Mouse (Mus musculus) lung, adult 2 months (tissue): ENCODE results near the gene Carhsp1. TPM values are rescaled to one million over a fixed set of nuclear protein-coding genes. Genes with fewer than 3 reads are reported as not detected.
A peak's percentile ranks its signal among the peaks of the same experiment; 100 is the strongest.

ENCODE experiments used
- DNase-seq: peaks from one replicate; pipeline ENCODE4 v3.0.0; 2022
- H3K4me1 ChIP-seq: fragments of 200-500 bp; 2 replicates; pipeline ENCODE4 v1.6.1; 2011; ENCODE audit warnings: low read length; ENCODE audit not compliant: control insufficient read depth, insufficient read depth
- H3K4me3 ChIP-seq: fragments of 200-500 bp; replicated peaks from 2 replicates; pipeline ENCODE3; 2011; ENCODE audit warnings: low read depth, mild to moderate bottlenecking, control low read depth, low read length; ENCODE audit errors: extremely low read depth
- CTCF ChIP-seq: fragments of 200-500 bp; IDR thresholded peaks from 2 replicates; pipeline ENCODE4 v1.5.1; 2011; ENCODE audit warnings: mild to moderate bottlenecking, low read length, control low read depth; ENCODE audit not compliant: insufficient read depth
- POLR2A ChIP-seq: fragments of 200-500 bp; IDR thresholded peaks from 2 replicates; pipeline ENCODE4 v1.6.1; 2011; ENCODE audit warnings: low read depth, mild to moderate bottlenecking, control low read depth, low read length, borderline replicate concordance; ENCODE audit errors: extremely low read depth
- WGBS: fragments of 180-500 bp; shearing (Covaris S2); methylation state at CpG from one replicate; pipeline ENCODE4 v1.1.7; 2018; 5-methylcytosine and 5-hydroxymethylcytosine counted together
- polyA plus RNA-seq: library from polyadenylated mRNA; depleted of rRNA; stranded (reverse); fragments of >200 nt; gene quantifications from 2 replicates; pipeline ENCODE4 v1.2.3, GENCODE M21; 2012

Carhsp1 gene
- polyA plus RNA-seq, 1 experiment = 89.5 TPM

GRCm38 (mm10) chr16:8667261-8667660 lies 4.7 kb downstream of the Carhsp1 start:
- TF ChIP-seq CTCF (no peak), POLR2A (peak; percentile 43; the same call in 1 of the 2 replicates)
- no peak overlapping the region for H3K4me3 ChIP-seq
- DNase-seq = no peak
- WGBS = 31% methylated on average over 7 of the region's 7 CpGs
- H3K4me1 ChIP-seq = peaks cover 45% of the 10 kb centered on the region

- no peak overlapping the region for H3K4me3 ChIP-seq
- TF ChIP-seq POLR2A (no peak), CTCF (no peak)
- WGBS = 13% methylated on average over 2 of the region's 2 CpGs
- peaks cover 45% of the 10 kb centered on the region for H3K4me1 ChIP-seq
- DNase-seq = no peak
These were observed 5.5 kb downstream of the Carhsp1 start for GRCm38 (mm10) chr16:8666452-8666851.

- DNase-seq = no peak
- no peak for TF ChIP-seq POLR2A
- no peak for TF ChIP-seq CTCF
- WGBS = 53% methylated on average over 5 of the region's 5 CpGs
- Histone ChIP-seq H3K4me1 (peaks cover 39% of the 10 kb centered on the region), H3K4me3 (no peak overlapping the region)
These were observed 6.6 kb downstream of the Carhsp1 start for GRCm38 (mm10) chr16:8665367-8665766.

GRCm38 (mm10) chr16:8663606-8664539 lies 8.1 kb downstream of the Carhsp1 start:
- Histone ChIP-seq H3K4me3 (no peak overlapping the region), H3K4me1 (peaks cover 31% of the 10 kb centered on the region)
- TF ChIP-seq POLR2A = no peak
- no peak for DNase-seq
- 73% methylated on average over 24 of the region's 24 CpGs for WGBS

GRCm38 (mm10) chr16:8663022-8663421 lies 8.9 kb downstream of the Carhsp1 start:
- Histone ChIP-seq H3K4me3 (no peak overlapping the region), H3K4me1 (peaks cover 30% of the 10 kb centered on the region)
- 41% methylated on average over 2 of the region's 2 CpGs for WGBS

GRCm38 (mm10) chr16:8658764-8659163 lies 13.2 kb downstream of the Carhsp1 start:
- H3K4me3 ChIP-seq = no peak overlapping the region
- H3K4me1 ChIP-seq = peaks cover 7% of the 10 kb centered on the region; the same call in 1 of the 2 replicates
- TF ChIP-seq CTCF (no peak), POLR2A (no peak)
- no peak for DNase-seq
- 90% methylated on average over 4 of the region's 4 CpGs for WGBS

More at GRCm38 (mm10) chr16:8663022-8663421, 8.9 kb downstream of the Carhsp1 start:
- DNase-seq = no peak
- TF ChIP-seq POLR2A = no peak
- no peak for TF ChIP-seq CTCF

- Histone ChIP-seq H3K4me1 (peaks cover 6% of the 10 kb centered on the region; the same call in 1 of the 2 replicates), H3K4me3 (no peak overlapping the region)
- DNase-seq = no peak
- WGBS = 79% methylated on average over 4 of the region's 4 CpGs
- TF ChIP-seq POLR2A = no peak
- TF ChIP-seq CTCF = no peak
These were observed 13.6 kb downstream of the Carhsp1 start for GRCm38 (mm10) chr16:8658349-8658748.

GRCm38 (mm10) chr16:8656256-8656655 lies 15.7 kb downstream of the Carhsp1 start:
- no peak overlapping the region for H3K4me3 ChIP-seq
- 74% methylated on average over 2 of the region's 2 CpGs for WGBS
- no peaks in the 10 kb centered on the region for H3K4me1 ChIP-seq
- no peak for DNase-seq
- TF ChIP-seq POLR2A (no peak), CTCF (no peak)

GRCm38 (mm10) chr16:8655599-8655998 lies 16.4 kb downstream of the Carhsp1 start:
- no peak for DNase-seq
- H3K4me3 ChIP-seq = no peak overlapping the region
- TF ChIP-seq CTCF (0 out of 2 replicates have a peak, but pooled peaks have one; percentile 13), POLR2A (no peak)
- H3K4me1 ChIP-seq = no peaks in the 10 kb centered on the region
- 70% methylated on average over 9 of the region's 9 CpGs for WGBS

- H3K4me1 ChIP-seq = no peaks in the 10 kb centered on the region
- H3K4me3 ChIP-seq = no peak overlapping the region
- DNase-seq = no peak
- TF ChIP-seq POLR2A (no peak), CTCF (no peak)
- 84% methylated on average over 6 of the region's 6 CpGs for WGBS
These were observed 16.8 kb downstream of the Carhsp1 start for GRCm38 (mm10) chr16:8655108-8655507.
